Mouse (Mus musculus) mouse embryonic stem cell (cell line): ENCODE measurements around the gene Ano2.

ENCODE experiments used
- in situ Hi-C, 2 experiments: fragments of 300-500 bp; cut with MboI; formaldehyde crosslinking; loops; 1 replicate in 1 of 2; 3 replicates in 1 of 2; pipeline ENCODE4 v1.14.3; 2019 to 2020; ENCODE audit warnings: low sequenced_read_pairs in 2 of 2, low pct_unique_long_range_greater_than_20kb in 1 of 2, mixed read lengths in 1 of 2; ENCODE audit not compliant: unreplicated experiment in 1 of 2

Gene Ano2

GRCm38 (mm10) chr6:125874742-125875141, 184.5 kb downstream of the Ano2 start:
- in situ Hi-C loops = no loop called here

- in situ Hi-C loops = no loop called here
These were observed 186.7 kb downstream of the Ano2 start for GRCm38 (mm10) chr6:125876884-125877283.

DNA sequence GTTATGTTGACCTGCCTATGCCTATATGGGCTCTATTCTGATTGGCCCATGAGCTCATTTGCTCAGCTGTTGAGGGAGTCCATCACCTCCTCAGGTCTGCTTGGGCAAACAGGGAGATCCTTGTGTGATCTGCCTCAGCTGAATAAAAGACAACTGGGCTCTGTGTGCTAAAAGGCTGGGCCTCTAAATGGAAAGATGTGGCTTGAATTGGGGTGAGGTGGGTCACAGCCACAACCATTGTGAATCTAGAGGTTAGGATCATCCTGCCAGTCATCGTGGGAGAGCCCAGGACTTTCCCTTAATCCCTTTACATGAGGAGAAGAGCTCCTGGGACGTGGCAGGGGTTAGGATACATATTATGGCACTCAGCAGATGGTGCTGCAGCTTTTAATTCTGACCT, 188.5 kb downstream of the Ano2 start:
- in situ Hi-C loops = no loop called here

DNA sequence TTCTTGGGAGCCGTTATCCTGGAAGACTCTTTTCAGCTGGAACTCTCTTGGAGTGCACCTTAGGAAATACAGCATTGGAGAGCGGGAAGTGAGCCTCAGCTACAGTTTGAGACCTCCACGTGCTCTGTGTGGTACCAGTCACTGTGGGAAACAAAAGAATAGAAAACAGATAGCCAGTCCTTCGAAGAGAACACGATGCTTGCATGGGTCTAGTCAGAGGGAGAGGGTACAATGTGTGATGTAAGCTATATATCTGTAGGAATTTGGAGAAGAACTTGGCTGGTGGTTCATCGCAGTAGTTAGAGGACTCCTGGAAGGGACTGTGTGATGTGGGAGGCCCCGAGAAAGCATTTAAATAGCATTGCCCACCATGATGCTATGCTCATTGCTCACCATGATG, 189.1 kb downstream of the Ano2 start:
- in situ Hi-C loops = no loop called here

GRCm38 (mm10) chr6:125888596-125888995, 198.4 kb downstream of the Ano2 start:
- in situ Hi-C loops = no loop called here

DNA sequence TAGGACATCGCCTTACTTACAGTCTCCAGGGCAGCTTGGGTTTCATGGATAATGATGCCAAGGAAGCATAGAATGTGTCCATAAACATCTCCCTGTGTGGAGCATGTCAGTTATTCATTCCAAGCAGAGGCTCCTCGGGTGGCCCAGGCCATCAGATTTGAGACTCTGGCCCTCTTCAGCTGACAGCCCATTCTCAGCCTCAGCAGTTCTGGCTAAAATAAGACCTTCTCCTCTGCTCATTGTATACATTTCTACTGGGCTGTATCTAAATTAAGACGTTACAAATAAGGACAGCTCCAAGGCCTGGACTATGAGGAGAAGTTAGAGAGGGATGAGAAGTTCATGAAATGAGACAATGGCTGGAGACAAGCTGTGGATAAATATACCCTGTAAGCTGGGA, 204.1 kb downstream of the Ano2 start:
- in situ Hi-C loops = no loop called here

GRCm38 (mm10) chr6:125914446-125914845, 224.2 kb downstream of the Ano2 start:
- in situ Hi-C loops = no loop called here

DNA sequence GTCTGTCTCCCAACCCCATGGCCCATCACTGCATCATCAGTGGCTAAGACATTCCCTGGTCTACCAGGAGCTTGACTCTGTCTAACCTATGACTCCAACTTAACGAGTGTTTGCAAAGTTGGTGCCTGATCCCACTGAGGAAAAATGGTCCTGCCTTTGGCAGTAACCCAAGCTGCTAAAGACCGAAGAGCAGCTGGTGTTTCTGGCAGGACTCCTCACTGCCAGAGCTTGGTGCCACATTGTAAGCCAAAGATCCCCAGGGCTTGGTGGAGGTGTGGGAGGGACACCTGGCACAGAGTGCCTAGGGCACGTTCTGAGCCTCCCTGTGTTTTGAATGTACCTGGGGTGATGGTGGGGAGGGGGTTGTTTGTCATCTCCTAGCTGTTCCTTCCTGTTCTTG, 232.5 kb downstream of the Ano2 start:
- in situ Hi-C loops = no loop called here

DNA sequence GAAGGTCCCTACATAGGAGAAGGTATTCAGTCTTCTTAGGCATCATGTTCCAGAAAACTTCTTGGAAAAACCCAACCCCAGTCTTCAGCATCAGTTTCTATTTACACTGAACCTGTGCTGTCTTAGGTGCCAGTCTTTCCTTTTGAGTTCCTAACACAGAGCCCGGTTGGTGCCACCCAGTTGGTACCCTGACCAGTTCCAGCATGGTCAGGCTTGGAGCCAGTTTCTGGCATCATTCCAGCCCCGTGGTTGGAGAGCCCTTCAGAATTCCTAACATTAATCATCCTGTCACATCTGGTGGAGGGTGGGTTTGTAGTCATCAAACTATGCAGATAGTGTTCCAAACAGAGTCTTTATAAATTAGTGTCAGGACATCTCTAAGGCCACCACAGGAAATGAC, 234.8 kb downstream of the Ano2 start:
- in situ Hi-C loops = no loop called here

GRCm38 (mm10) chr6:125925861-125926260, 235.6 kb downstream of the Ano2 start:
- in situ Hi-C loops = no loop called here

DNA sequence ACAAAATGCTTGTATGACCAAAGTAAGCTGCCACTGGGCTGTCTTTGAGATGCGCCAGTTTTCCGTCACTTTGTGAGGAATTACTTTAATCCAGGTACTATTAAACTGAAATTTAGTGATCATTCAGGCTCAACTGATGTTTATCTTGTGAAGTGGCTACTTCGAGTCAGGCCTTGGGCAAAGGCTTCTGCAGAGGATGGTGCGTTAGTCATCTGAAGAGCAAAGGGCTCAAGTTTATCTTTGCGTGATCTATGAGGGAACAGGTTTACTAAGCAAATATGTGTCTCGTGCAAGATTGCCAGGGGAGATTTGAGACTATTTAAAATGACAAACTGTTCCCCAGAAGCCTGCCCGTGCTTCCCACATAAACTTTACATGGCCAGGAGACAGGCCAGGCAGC, 241.7 kb downstream of the Ano2 start:
- in situ Hi-C loops = no loop called here

- in situ Hi-C loops = no loop called here
These were observed 264.7 kb downstream of the Ano2 start for GRCm38 (mm10) chr6:125954965-125955364.

- in situ Hi-C loops = no loop called here
These were observed 283.3 kb downstream of the Ano2 start for GRCm38 (mm10) chr6:125973551-125973950.

GRCm38 (mm10) chr6:125975788-125976465, 285.7 kb downstream of the Ano2 start:
- in situ Hi-C loops = no loop called here

GRCm38 (mm10) chr6:125979601-125980000, 289.4 kb downstream of the Ano2 start:
- in situ Hi-C loops = no loop called here

GRCm38 (mm10) chr6:125984050-125984449, 293.8 kb downstream of the Ano2 start:
- in situ Hi-C loops = no loop called here

- in situ Hi-C loops = no loop called here
These were observed 302.5 kb downstream of the Ano2 start for GRCm38 (mm10) chr6:125992731-125993130.

GRCm38 (mm10) chr6:126001797-126002196, 311.6 kb downstream of the Ano2 start:
- in situ Hi-C loops = no loop called here

DNA sequence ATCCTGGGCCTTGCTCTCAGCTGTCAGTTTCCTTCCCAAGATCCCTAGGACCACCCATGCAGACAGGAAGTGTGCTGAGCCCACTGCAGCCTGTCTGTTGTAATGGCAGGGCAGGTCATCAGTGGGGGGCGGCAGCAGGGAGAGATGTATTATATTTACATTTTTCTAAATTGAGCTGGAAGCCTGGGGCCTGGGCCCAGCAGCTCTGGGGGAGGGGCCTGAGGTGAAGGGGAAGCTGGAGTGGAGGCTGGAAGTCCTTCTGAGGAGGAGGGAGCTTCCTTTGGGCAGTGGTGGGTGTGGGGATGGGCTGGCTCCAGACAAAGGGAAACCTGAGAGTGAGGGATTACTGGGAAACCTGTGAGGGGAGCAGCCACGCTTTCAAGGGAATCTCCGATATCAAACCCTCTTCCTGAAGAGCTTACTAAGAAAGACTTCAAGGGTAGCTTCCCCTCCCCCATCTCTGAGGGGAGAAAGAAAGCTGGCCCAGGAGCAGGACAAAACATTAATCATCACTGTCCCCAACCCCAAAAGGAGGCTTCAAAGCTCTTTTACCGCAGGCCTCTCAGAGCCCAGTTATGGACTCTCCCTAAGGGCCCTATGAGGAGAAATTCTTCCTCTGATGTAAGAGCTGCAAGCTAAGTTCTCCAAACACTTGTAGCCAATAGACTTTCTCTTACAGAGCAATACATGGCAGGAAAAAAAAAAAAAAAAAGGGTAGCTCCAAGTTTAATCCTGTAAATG, 313.0 kb downstream of the Ano2 start:
- in situ Hi-C loops = no loop called here

DNA sequence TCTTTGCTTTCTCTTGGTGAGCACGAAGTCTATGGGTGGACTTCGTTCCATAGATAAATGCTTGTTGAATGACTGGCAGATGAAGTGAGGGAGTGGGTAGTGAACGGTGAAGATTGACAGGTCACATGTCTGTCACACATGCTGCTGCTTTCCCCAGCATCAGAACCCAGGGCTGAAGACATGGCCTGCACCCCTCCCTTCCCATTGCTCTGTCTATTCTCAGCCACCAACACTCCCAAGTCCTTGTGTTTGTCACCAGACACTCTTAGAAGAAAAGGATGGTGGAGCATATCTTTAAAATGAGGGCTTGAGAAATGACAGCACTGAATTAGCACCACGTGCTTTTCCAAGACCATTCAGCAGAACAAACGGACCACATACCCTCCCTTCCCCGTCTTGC, 316.4 kb downstream of the Ano2 start:
- in situ Hi-C loops = no loop called here
